In the genomic region with DNA sequence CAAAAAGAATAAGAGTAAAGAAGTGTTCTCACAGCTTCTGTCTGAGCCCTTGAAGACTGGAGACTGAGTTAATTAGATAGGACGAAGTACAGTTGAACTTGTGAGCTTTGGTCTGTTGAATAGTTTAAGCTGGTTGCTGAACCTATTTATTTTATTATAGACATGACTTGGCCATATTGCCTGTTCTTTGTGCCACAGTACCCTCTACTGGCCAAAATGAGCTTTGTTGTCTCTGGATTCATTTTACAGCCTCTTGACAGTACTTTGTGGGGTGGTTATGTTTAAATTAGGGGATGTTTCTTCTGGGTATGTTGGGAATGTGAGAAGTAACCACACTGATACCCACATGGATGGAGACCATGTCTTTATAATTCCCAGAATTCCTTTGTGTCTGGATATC, we compare ENCODE assay signal across 9 mouse cellular contexts. TPM values are rescaled to one million over a fixed set of nuclear protein-coding genes. Genes with fewer than 3 reads are reported as not detected.
DNase-seq lines count a peak whose midpoint lies in the region; ATAC-seq and TF ChIP-seq lines count a peak whose summit lies in the region.
"Had no signal": no experiment of that assay in that cellular context is flagged by ENCODE, and none has a peak within 500 bp of the region (broad histone marks: within the 10 kb centered on the region; RNA-seq: fewer than 3 reads in every experiment).

No protein-coding gene starts in this region.

- peak; percentile 62 for TF ChIP-seq CTCF in stomach, postnatal 0 days (IDR thresholded peaks at IDR 0.05; ENCODE audit: low read depth)

- H3K4me2 ChIP-seq in stomach, postnatal 0 days (replicated peaks; ENCODE audit: low read depth) = no peak overlapping the region
- H3K4me2 ChIP-seq in liver, embryonic 11.5 days = no peak overlapping the region
- H3K4me2 ChIP-seq: liver, embryonic 13.5 days had no signal

- no peak for TF ChIP-seq EP300 in stomach, postnatal 0 days (optimal IDR thresholded peaks at IDR 0.05)

- ATAC-seq in frontal cortex, adult (ENCODE audit: low TSS enrichment) = no peak
- ATAC-seq in activated CD4-positive, CD25-positive, alpha-beta regulatory T cell, adult 4 months = peak; percentile 52
- no peak for ATAC-seq in stomach, postnatal 0 days (ENCODE audit: low FRiP score, low TSS enrichment)
- ATAC-seq in erythroblast, adult 5-6 weeks (replicated peaks; ENCODE audit: low FRiP score, poor library complexity, severe bottlenecking) = no peak
- no peak for ATAC-seq in liver, embryonic 11.5 days (replicated peaks; ENCODE audit: low FRiP score)

- H3K4me1 ChIP-seq in stomach, postnatal 0 days (replicated peaks; ENCODE audit: control insufficient read depth, insufficient read depth) = no peaks in the 10 kb centered on the region
- H3K4me1 ChIP-seq in liver, embryonic 11.5 days (replicated peaks; ENCODE audit: control insufficient read depth, insufficient read depth, low read length) = no peaks in the 10 kb centered on the region
- H3K4me1 ChIP-seq: liver, embryonic 13.5 days had no signal

- no peaks in the 10 kb centered on the region for H3K9me3 ChIP-seq in stomach, postnatal 0 days (ENCODE audit: control insufficient read depth, low read length)
- no peaks in the 10 kb centered on the region for H3K9me3 ChIP-seq in liver, embryonic 11.5 days (ENCODE audit: control insufficient read depth, low read length)
- H3K9me3 ChIP-seq: liver, embryonic 13.5 days had no signal

- no peak overlapping the region for H3K27ac ChIP-seq in stomach, postnatal 0 days (replicated peaks)
- H3K27ac ChIP-seq in liver, embryonic 11.5 days (ENCODE audit: low read depth, low read length) = no peak overlapping the region
- H3K27ac ChIP-seq: liver, embryonic 13.5 days had no signal

- no peak overlapping the region for H3K9ac ChIP-seq in stomach, postnatal 0 days (ENCODE audit: low read length)
- H3K9ac ChIP-seq in liver, embryonic 11.5 days (ENCODE audit: low read depth, low read length) = no peak overlapping the region
- H3K9ac ChIP-seq: liver, embryonic 13.5 days had no signal

- H3K27me3 ChIP-seq in stomach, postnatal 0 days (ENCODE audit: control insufficient read depth, insufficient read depth, low read length) = no peaks in the 10 kb centered on the region
- no peaks in the 10 kb centered on the region for H3K27me3 ChIP-seq in liver, embryonic 11.5 days (replicated peaks; ENCODE audit: control insufficient read depth, insufficient read depth, low read length)
- H3K27me3 ChIP-seq: liver, embryonic 13.5 days had no signal

- H3K36me3 ChIP-seq in stomach, postnatal 0 days (ENCODE audit: control insufficient read depth, insufficient read depth, low read length) = no peaks in the 10 kb centered on the region
- no peaks in the 10 kb centered on the region for H3K36me3 ChIP-seq in liver, embryonic 11.5 days (ENCODE audit: control insufficient read depth, insufficient read depth, low read length)
- H3K36me3 ChIP-seq: liver, embryonic 13.5 days had no signal

- DNase-seq in frontal cortex, postnatal 25 days (ENCODE audit: low spot score in 2 of 2) = peak; percentile 2 to 5
- peak; percentile 65 for DNase-seq in 416B (ENCODE audit: low read depth)
- peak; percentile 7 for DNase-seq in layer of hippocampus, adult 9-10 months (ENCODE audit: low spot score)
- DNase-seq in stomach, postnatal 0 days (ENCODE audit: low spot score) = no peak
- no peak for DNase-seq in liver, embryonic 11.5 days (ENCODE audit: low spot score)
- DNase-seq: liver, embryonic 13.5 days had no signal

- 67% methylated on average over 1 of the region's 1 CpGs for WGBS in stomach, postnatal 0 days
- 52% methylated on average over 1 of the region's 1 CpGs for WGBS in liver, embryonic 11.5 days

- no peak overlapping the region for H3K4me3 ChIP-seq in stomach, postnatal 0 days (ENCODE audit: low read depth, low read length)
- no peak overlapping the region for H3K4me3 ChIP-seq in liver, embryonic 11.5 days (ENCODE audit: low read depth, low read length)
- H3K4me3 ChIP-seq: liver, embryonic 13.5 days had no signal

RNA-seq across cellular contexts. Expression of a gene that starts 59.3 kb away (rescaled TPM):
- not detected for polyA plus RNA-seq in activated CD4-positive, CD25-positive, alpha-beta regulatory T cell, adult 4 months (2017; shearing (Covaris generic))
- polyA plus RNA-seq in stomach, postnatal 0 days (2015; fragmentation: Nextera tagmentation; extraction: Ambion mirVana) = not detected in 2 replicates
- not detected in 2 replicates for total RNA-seq in erythroblast, adult 5-6 weeks (2015; ENCODE audit: low replicate concordance)
- not detected in 2 replicates for total RNA-seq in erythroblast, adult 5-6 weeks (2017; ENCODE audit: low replicate concordance)
- not detected in 2 replicates for polyA plus RNA-seq in liver, embryonic 11.5 days (2014; fragmentation: Nextera tagmentation; extraction: Ambion mirVana)
- polyA plus RNA-seq: liver, embryonic 13.5 days had no signal

Comparison
In these comparisons a context has a peak if more than half of its experiments do, and no peak if none do; other contexts are left out.
1. DNase-seq: peak in frontal cortex, postnatal 25 days (2 of 2), 416B (single experiment) and layer of hippocampus, adult 9-10 months (single experiment); none in stomach, postnatal 0 days (single experiment) and liver, embryonic 11.5 days (single experiment).